Mouse (Mus musculus) adrenal gland, adult 8-10 months (tissue): ENCODE results near the gene Cyp2c40. TPM values are rescaled to one million over a fixed set of nuclear protein-coding genes. Genes with fewer than 3 reads are reported as not detected.
"Not testable (repeated sequence)": the region's sequence is repeated elsewhere in the genome, so short reads cannot be mapped to it uniquely, and the experiment has no call there.

ENCODE experiments used
- DNase-seq: peaks from one replicate; pipeline ENCODE4 v3.0.0; 2022
- total RNA-seq, 4 experiments: library from RNA; stranded (reverse); gene quantifications; 2 replicates each; pipeline ENCODE4 v1.2.4; 2022

Cyp2c40 gene
- total RNA-seq, result not detected

DNA sequence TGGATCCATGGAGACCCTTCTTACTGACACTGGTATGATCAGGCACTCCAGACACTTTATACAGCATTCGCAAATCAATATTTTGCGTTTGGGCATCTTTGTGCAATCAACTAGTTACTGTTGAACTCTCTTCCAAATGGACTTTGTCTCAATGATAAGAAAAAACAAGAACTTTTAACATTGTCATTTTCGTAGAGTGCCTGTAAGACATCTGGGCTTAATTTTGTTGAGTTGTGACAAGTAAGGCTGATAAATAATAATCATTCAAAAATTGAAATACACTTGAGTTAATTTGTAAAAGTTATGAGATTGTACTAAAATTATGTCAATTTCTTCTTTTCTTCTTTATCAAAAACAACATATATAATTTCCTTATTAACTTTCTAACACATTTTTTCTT, at the start of gene Cyp2c40:
TSS of gene Cyp2c40 (minus strand) at position 101 of the 400 bp plus-strand sequence.
- DNase-seq, result not testable (repeated sequence)

DNA sequence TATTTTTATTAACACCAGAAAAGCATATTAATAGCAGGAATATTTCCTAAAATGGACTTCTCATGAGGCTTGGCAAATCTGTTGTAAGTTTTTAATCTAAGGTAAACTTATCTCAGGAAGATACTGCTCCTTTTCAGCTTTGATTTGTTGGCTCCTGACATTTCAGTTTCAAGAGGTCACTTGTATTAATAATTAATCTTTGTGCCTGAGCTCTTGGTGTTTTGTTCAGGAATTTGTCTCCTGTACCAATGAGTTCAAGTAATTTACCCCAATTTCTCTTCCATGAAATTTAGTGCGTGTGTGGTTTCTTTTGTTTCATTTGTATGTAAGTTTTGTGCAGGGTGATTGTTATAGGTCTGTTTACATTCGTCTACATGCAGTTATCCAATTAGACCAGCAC, 8.3 kb upstream of the Cyp2c40 start:
- DNase-seq, result not testable (repeated sequence)

DNA sequence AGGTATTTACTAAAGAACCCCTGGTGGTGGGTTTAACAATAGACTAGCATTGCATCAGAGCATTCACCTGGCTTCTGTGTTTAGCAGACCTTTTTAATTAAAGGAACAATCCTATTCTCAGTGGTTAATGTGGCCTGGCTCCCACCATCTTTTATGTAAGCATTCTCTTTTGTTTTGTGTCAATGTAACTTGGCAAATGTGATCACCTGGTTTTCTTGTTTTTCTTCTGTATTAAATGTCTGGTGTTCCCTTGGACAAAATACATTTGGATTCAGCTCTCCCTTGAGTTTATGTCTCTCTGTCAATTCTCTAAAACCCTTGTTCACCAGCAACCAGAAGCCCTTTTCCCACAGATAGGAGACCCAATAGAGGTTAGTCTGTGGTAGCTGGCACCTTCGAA, 3.8 kb upstream of the Cyp2c40 start:
- not testable (repeated sequence) for DNase-seq

DNA sequence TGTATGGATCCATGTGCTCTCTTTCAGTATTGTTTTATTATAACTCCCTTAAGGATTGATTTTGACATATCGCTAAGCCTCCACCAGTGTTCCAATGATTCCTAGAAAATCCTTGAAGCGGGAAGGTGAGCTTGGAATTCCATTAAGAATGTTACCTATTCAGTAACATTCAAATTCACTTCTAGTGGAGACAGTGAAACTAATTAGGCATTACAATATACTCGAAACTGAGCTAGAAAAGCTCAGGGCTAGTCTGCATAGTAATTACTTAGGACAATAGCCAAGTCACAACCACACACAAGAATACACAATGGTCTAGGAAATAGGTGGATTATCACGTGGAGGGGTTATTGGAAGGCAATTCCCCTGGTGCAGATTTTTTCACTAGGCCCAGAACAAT, 3.4 kb upstream of the Cyp2c40 start:
- DNase-seq, result not testable (repeated sequence)

DNA sequence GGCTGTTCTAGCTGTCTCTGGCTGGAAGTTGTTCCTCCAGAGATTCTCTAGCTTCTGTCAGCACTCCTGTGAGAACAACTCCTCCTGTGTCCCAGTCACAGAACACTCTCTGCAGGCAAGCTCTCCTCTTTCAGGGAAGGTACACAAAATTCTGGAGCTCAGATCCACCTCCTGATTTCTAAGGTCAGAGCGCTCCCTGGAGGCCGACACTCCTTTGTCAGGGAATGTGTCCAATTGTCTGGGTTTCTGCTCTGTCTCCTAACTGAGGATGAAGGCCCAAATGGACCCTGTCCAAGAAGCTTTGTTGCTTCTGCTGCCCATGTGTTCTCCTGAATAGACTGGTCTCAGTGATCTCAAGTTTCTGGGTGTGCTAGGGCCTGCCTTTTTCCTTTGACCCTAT, 27.2 kb downstream of the Cyp2c40 start:
- DNase-seq, result not testable (repeated sequence)

DNA sequence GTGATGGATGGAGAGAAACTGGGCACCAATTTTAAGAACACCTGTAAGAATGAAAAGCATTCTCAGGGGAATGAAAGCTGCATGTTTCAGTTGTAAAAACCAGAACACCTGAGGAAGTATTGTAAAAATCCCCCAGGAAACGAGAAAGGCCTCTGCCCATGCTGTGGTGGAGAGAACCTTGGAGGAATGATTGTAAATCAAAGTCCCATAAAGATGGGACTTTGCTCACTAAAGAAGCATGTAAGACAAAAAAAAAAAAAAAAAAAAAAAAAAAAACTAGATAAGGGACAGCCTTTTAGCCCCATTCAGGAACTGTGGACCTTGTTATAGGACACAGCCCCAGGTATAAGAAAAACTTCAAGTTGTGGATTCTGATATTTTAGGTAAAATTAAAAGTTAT, 67.3 kb downstream of the Cyp2c40 start:
- DNase-seq, result no peak

DNA sequence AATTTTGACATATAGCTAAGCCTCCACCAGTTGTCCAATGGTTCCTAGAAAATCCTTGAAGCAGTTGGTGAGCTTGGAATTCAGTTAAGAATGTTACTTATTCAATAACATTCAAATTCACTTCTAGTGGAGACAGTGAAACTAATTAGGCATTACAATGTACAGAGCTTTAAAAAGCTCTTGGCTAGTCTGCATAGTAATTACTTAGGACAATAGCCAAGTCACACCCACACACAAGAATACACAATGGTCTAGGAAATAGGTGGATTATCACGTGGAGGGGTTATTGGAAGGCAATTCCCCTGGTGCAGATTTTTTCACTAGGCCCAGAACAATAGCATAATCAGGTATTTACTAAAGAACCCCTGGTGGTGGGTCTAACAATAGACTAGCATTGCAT, 68.3 kb downstream of the Cyp2c40 start:
- not testable (repeated sequence) for DNase-seq

DNA sequence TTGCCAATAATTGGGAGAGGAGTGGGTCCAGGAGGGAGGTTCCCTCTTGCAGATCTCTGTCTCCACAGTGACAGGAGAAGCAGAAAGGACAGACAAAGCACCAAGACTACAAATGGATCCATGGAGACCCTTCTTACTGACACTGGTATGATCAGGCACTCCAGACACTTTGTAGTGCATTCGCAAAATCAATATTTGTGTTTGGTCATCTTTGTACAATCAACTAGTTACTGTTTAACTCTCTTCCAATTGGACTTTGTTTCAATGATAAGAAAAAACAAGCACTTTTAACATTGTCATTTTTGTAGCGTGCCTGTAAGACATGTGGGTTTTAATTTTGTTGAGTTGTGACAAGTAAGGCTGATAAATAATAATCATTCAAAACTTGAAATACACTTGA, 71.7 kb downstream of the Cyp2c40 start, which contains the start of gene Cyp2c68:
TSS of gene Cyp2c68 (minus strand) at position 135 of the 400 bp plus-strand sequence.
- no peak for DNase-seq

Other genes with a start within 250 kb of the Cyp2c40 start
- under 1 TPM in 1 of 4 experiments, not detected in 3; 0.17 TPM for gene Cyp2c67, start 163.8 kb downstream of the Cyp2c40 start, total RNA-seq
- gene Cyp2c68, start 71.8 kb downstream of the Cyp2c40 start, total RNA-seq, result under 1 TPM in 1 of 4 experiments, not detected in 3; 0.27 TPM
- gene Cyp2c69, start 74.0 kb upstream of the Cyp2c40 start, total RNA-seq, result under 1 TPM in 1 of 4 experiments, not detected in 3; 0.44 TPM
- gene Cyp2c37, start 179.6 kb upstream of the Cyp2c40 start, total RNA-seq, result under 1 TPM in 1 of 4 experiments, not detected in 3; 0.49 TPM